Mouse (Mus musculus) left cerebral cortex, postnatal 10 days (tissue): ENCODE measurements around the gene Tmem63a. TPM values are rescaled to one million over a fixed set of nuclear protein-coding genes. Genes with fewer than 3 reads are reported as not detected.
A peak's percentile ranks its signal among the peaks of the same experiment; 100 is the strongest.
"Not testable (repeated sequence)": the region's sequence is repeated elsewhere in the genome, so short reads cannot be mapped to it uniquely, and the experiment has no call there.

Experiments
- DNase-seq, 2 experiments: peaks; one replicate each; pipeline ENCODE4 v3.0.0; 2021 to 2022; ENCODE audit warnings: low spot score in 2 of 2, mixed read lengths in 1 of 2; ENCODE audit errors: extremely low spot score in 1 of 2
- intact Hi-C: fragments of 180-260 bp; cut with DNase I; formaldehyde crosslinking; loops from one replicate; pipeline ENCODE4 v1.15.1; 2025
- total RNA-seq, 2 experiments: library from RNA; stranded (reverse); gene quantifications; 2 replicates each; pipeline ENCODE4 v1.2.3; 2021

Gene Tmem63a
- total RNA-seq, 2 experiments from 2014 or later: 4.2 to 5.3 TPM

DNA sequence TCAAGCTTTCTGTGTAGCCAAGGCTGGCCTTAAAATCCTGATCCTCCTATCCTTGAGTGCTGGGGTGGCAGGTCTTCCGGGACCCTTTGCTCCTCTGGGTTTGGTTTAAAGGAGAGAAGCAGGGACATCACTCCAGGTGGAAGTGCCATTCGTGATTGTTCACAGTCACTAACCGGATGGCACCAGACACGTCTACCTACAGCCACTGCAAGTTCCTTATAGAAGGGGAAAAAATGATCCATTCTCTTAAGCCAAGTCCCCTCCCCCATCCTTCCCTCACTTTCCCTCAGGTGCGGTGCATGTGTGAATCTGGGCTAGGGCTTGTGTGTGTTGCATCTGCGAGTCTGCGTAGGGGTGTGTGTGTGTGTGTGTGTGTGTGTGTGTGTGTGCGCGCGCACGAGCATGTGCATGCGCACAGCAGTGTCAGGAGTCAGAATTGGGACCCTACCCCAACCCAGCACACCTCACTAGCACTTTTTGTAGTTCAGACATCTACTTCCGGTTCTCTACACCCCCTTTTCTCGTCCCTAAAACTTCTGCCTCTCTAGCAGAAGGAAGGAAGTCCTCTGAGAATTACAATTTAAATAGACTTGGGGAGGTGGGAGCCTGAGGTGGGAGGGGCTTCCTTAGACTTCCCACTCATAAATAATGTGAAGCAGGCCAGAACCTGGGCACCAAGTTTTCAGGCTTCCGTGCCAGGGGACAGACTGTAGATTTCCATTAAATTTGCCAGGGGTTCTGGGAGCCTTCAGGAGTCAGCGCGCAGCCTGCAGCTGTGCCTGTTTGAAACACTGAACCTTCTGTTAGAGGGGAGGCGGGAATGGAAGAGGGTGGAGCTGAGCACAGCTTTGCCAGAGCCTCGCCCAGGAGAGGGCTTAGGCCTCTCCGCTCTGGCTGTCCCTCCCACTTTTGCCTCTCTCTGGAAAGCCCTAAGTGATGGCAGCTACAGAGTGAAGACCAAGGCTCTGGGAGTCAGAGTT is 3.1 kb downstream of the Tmem63a start:
- intact Hi-C loops: no loop called here
- peak in 1 of 2 experiments; percentile 58 for DNase-seq

DNA sequence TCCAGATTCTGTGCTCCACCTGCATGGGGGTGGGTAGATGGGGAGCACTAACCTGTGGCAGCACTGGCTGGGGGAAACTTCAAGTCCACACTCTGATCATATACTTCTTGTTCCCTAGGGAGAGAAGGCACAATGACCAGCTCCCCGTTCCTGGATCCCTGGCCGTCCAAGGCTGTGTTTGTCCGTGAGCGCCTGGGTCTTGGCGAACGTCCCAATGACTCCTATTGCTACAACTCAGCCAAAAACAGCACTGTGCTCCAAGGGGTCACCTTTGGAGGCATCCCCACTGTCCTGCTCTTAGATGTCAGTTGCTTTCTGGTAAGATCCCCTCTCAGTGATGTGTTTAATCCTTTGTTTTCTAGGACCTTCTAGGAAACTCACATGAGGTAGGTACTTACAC is 4.3 kb downstream of the Tmem63a start:
- intact Hi-C loops: no loop called here
- no peak for DNase-seq

DNA sequence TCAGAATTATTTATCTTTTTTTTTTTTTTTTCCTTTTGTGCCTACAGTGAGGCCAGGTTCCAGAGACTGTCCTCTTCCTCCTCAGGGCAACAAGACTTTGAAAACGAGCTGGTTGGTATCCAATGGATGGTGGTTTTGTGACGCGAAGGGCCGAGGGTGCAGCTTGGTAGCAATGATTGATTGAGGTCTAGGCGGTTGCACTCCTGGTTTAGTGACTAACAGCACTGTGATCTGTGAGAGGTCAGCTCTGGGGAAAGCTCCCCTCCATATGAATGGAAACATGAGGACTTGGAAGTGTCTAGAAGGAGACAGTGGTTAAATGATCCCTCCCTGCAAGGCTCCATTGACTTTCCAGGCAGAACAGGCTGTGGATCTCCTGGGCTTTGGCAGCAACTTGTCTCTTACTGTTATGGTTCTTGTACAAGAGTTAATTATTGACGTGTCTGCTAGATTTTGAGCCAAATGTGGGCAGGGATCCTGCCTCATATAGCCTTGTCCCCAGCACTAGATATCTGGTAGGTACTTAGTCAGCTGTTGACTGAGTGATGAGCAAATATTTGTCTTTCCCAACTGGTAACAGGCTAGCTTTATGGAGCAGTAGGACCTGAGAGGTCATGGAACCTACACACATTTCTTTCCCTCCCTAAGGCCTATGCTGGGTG is 10.1 kb downstream of the Tmem63a start:
- no peak for DNase-seq
- intact Hi-C loops: no loop called here

DNA sequence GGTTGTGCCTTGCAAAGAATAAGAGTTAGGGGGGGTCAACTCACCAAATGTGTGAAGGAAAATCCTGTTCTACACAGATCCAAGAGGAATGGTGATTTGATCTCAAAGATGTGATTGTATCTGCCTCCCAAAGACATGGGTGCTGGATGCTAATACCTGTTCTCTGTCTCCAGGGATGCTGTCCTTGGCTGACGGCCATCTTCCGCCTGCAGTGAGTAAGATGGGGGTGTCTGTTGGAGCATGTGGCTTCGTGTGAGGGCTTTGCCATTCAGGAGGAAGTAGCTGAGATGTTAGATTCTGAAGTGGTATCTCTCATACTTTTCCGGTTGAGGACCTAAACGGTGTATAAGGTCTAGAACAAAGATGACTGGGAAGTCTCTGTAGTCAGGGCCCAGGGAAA is 10.7 kb downstream of the Tmem63a start:
- DNase-seq: no peak
- intact Hi-C loops: no loop called here

DNA sequence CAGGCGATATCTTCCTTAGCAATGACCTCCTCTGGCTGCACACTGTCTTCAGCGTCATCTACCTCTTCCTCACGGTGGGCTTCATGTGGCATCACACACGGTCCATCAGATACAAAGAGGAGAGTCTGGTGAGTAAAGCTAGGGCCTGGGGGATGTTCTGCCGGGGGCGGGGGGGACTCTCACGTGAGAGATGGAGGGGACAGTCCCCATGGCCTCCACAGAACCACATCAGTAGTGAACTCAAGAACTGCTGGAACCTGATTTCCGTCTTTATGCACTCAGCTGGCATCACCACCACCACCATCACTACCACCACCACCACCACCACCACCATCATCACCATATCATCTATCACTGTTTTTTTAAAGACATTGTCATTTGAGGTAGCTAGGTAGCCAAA is 14.3 kb downstream of the Tmem63a start:
- intact Hi-C loops: no loop called here
- no peak for DNase-seq

DNA sequence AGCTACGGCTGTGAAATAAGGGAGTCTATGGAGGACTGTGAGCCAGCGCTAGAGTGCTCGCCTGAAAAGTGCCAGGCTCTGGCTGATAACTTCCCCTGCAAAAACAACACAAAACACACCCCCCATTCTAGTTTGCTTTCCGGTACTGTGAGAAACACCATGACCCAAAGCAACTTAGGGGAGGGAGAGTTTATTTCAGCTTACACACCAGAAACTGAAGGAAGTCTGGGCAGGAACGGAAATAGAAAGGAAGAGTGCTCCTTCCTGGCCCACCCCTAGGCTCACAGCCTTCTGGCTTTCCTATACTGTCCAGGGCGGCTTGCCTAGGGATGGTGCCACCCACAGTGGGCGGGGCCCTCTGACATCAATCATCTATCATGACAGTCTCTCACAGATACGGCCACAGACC is 14.8 kb downstream of the Tmem63a start:
- intact Hi-C loops: no loop called here
- DNase-seq: no peak

DNA sequence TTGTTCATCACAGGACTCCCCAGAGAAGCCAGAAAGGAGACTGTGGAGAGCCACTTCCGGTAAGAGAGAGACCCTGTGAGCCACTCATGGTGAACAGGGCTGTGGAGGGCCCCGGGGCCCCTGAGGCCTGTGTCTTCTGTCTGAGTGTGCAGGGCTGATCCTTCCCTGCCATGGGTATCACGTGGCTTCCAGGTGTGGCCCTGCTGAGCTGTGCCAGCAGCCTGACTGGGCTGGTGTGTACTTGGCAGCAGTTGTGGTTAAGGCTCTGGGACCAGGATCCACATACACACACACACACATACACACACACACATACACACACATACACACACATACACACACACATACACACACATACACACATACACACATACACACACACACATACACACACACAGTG is 15.8 kb downstream of the Tmem63a start:
- no peak for DNase-seq
- intact Hi-C loops: no loop called here

DNA sequence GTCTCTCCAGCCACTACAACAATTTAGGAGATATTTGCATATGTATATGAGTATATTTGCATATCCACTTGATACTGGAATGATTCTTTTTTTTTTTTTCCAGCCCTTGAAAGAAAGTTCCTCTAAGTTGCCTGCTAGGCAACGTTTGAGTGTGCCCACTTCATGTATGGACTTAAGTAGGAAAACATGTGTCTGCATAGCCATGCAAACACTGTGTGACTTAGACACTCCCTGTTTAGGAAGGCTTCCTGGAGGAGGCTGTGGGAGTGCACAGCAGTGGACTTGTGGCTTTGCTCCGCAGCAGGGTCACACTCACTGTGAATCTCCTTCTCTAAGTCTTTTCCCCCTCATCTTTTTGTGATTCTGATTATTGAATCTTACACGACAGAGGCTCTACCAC is 16.7 kb downstream of the Tmem63a start:
- no peak for DNase-seq

DNA sequence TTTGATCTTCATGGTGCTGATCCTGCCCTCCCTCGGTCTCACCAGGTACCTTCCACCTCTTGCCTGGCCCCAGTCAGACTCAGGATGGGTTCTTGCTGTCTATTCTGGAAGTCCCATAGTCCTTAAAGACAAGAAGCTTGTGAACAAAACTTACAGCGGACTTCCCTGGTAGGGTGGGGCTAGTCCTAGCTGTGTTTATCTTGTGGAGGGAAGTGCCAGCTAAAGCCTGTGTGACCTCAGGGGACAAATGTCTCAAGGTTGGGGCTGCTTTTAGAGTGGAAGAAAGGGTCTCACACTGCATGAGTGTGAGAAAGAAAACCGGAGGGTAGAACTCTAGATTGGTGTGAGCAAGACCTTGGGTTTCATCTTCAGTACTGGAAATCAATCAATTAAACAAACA is 23.6 kb downstream of the Tmem63a start:
- DNase-seq: no peak
- intact Hi-C loops: no loop called here

More for the DNA sequence above, 16.7 kb downstream of the Tmem63a start:
- intact Hi-C loops: no loop called here

DNA sequence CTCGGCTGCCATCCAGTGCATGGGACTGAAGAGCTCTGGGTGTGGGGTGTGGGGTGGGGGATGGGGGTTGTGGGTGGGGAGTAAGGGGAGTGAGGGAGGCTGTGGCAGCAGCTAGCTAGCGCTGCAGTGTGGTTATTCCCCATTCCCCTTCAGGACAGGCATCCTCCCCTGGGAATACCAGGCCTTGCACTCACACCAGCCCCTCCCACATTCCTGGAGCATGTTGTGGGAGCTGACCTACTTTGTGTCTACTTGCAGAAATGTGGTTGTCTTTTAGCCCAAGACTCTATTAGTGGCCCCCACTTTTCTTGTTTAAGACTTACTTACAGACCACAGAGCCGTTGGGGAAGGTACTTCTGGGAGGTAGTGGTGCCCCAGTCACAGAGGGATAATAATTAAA is 24.4 kb downstream of the Tmem63a start:
- intact Hi-C loops: no loop called here
- DNase-seq: peak in 1 of 2 experiments; percentile 74

DNA sequence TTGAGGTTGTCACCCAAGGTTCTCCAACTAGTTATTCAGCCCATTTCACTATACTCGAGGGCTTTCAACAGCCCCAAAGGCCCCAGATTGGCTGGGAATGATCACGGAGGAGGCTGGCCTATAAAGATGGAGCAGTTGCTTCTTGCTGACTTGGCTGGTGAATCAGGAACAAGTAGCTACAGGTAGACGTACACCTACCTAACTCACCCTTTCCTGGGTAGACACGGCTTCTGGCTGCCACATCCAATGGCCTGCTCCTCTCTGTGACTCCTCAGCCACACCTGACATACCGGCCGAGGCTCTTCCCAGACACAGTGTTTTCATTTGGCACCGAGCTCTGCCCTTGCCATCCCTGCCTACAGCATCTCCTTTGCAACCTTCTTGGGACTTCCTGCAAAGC is 25.1 kb downstream of the Tmem63a start:
- intact Hi-C loops: no loop called here

DNA sequence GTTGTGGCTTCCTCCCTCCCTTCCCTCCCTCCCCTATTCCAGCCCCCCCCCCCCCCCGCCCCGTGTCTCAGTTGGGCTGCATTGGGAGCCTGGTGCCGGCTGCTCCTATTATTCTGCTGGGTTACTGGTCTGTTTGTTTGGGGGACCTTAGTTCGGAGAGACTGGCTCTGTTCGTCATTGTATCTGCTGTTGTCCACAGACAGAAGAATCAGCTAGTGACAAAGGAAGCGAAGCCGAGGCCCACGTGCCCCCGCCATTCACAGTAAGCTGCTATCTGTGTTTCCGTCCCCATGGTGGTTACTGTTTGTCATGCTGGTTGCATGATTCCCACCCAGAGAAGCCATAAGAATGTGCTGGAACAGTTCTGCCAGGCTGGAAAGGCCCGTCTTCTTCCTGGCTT is 30.8 kb downstream of the Tmem63a start:
- DNase-seq: no peak
- intact Hi-C loops: no loop called here

More for the DNA sequence above, 25.1 kb downstream of the Tmem63a start:
- DNase-seq: no peak

DNA sequence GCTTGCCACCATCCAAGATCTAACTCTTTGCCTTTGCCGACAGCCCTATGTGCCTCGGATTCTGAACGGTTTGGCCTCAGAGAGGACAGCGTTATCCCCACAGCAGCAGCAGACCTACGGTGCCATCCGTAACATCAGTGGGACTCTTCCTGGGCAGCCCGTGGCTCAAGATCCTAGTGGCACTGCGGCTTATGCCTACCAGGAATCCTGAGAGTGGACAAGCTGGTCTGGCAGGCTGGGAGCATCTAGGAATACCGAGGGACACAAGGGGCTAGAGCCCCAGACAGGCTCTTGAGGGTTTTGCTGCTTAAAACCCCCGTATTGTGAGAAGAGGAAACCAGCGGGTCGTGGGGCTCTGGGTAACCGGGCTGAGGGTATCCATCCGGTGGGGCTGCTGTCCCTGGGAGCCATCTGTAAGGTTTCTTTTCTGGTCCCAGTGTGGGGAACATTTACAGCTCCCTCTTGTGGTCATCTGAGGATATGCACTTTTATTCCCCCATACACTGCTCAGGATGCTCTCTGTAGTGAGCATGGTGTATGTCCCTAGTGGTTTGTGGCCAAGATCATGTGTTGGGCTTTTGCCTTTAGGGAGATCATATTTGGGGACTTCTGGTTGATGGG is 32.1 kb downstream of the Tmem63a start:
- DNase-seq: peak in 1 of 2 experiments; percentile 40
- intact Hi-C loops: loop anchor here (1.0 kb wide), 1 partner anchor 73 kb away; no protein-coding TSS in a partner anchor

DNA sequence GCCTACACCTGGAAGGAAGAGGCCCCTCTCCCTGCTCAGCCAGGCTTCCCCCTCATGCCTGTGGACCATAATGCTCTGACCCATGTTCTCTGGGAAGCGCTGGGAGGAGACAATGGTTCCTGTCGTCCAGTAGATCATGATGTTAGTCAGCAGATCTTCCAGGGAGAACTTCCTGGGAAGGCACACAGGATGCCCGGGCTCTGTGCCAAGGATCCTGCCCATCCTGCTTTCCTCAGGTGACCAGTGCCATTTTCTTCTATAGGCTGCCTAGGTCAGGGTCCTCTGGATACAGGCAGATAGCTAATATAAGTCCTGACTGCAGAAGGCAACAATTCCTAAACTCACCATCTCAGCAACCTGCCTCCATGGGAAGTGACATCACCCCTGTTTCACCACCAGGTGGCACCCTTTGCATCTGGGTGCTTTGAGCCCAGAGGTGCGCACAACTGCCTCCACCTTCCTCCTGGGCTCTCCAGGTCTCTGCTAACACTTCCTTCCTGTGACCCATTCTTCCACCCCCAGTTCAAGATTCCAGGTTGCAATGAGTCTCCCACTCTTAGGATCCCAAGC is 34.1 kb downstream of the Tmem63a start:
- intact Hi-C loops: no loop called here
- no peak for DNase-seq

DNA sequence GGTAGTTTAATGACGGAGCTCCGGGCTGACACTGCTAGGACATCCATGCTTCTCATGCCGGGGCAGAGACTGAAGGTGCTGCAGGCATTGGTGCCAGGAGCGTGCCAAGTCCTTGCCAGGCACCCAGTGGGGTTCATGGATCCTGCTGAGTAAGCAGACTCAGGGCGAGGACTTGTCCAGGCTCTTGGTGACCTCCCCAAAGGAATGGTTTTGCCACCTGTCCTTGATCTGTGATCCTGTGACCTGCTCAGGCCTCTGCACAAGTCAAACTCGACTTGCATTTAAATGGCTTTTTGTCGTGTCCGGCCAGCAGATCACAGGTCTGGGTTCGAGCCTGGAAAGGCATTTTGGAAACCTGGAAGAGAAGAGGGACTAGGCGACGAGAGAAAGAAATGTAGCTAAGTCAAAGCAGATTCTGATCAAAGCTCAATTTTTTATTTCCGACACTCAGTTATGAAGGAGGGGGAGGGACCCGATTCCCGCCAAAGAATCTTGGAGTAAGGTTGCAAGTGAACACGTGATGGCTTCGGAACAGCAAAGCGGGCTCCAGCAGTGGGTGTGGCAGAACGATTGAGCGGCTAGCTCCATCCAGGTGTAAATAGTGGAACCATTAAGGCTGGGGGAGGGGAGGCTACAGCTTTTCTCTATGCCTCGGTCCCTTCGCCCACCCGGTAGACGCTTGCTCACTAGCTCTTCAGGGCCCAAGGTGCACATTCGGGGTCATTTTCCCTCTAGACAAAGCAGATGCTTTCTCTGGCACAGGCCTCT is 37.5 kb downstream of the Tmem63a start:
- DNase-seq: no peak
- intact Hi-C loops: no loop called here

DNA sequence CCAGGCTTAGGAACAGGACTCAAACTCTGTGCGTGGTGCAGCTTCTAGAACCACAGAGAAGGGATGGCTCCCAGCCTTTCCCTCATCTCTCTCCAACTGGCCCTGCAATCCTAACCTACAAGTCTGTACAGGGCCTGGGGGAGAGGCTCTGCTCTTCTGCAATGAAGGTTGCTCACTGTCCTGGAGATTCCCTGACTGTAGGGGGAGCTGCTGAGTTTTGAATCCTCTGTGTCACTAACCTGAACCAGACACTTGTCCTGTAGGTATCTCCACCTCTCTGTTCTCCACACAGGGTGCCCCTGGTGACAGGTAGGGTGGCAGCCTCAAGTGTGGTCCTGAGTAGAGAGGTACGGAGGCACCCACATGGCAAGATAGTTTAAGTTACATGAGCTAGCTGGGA is 38.3 kb downstream of the Tmem63a start:
- intact Hi-C loops: no loop called here
- no peak for DNase-seq

DNA sequence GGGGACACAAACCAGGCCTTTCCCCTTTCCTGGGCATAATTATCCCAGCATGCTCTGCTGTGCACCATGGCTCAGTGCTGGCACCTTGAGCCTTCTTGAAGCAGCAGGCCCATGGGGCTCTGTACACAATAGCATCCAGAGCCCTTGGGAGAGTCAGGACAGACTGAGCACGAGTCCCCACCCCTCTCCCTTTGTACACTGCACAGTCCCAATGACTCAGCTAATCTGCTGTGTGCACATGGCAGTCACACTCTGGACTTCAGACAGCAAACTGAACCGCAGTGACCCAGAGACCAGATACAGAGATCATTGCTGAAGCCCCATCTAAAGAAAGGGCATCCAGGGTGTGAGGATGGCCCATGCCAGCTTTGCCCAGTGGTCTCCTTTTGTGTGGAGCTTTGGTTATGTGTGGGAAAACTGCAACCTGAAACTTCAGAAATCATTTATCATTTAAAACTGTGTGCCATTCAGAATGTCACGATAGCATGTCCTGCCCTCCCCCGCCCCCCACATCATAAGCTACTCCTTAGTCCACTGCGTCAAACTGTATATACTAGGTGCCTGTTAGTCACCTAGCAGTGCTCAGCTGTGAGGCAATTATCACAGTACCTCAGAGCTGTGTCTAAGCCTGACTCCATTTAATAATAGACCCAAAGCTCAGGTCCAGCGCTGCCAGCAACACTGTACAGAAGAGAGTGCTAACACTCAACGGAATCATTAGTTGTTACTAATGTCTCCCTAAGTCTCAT is 39.3 kb downstream of the Tmem63a start:
- DNase-seq, intact Hi-C loops: not testable (repeated sequence)

DNA sequence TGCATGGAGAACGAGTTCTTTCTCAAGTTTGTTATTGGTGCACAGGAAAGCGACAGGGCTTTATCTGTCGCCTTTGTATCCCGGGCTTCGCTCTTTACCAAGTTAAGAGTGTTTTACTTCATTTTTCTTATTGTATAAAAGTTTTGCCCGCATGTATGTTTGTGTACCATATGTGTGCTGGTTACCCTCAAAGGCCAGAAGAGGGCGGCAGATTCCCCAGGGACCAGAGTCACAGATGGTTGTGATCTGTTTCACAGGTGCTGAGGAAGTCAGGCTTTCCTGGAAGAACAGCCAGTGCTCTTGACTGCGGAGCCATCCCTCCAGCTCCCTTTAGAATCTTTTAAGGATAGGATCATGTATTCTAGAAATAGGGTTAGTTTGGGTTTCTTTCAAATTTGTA is 44.6 kb downstream of the Tmem63a start:
- DNase-seq: no peak
- intact Hi-C loops: no loop called here
